Mouse (Mus musculus): ENCODE results near the gene Dus3l.

Gene Dus3l

GRCm38 (mm10) chr17:56764474-56765354 lies at the start of gene Dus3l:
Dus3l (plus strand) TSS chr17:56764757.
- DNase-seq (ENCODE audit: low spot score in 2 of 2): peak; percentile 85 to 98

GRCm38 (mm10) chr17:56715360-56715759 lies 49.2 kb upstream of the Dus3l start:
- DNase-seq (ENCODE audit: low spot score in 2 of 2): no peak

GRCm38 (mm10) chr17:56715914-56716654 lies 48.5 kb upstream of the Dus3l start:
- no peak for DNase-seq (ENCODE audit: low spot score in 2 of 2)

GRCm38 (mm10) chr17:56716655-56717362 lies 47.7 kb upstream of the Dus3l start:
- peak; percentile 96 to 97 for DNase-seq (ENCODE audit: low spot score in 2 of 2)

GRCm38 (mm10) chr17:56717363-56718058 lies 47.0 kb upstream of the Dus3l start, which contains the start of the genes Ndufa11 and Vmac:
Ndufa11 (plus strand) TSS chr17:56717767.
Vmac (minus strand) TSS chr17:56718022.
- peak; percentile 88 to 92 for DNase-seq (ENCODE audit: low spot score in 2 of 2)

GRCm38 (mm10) chr17:56722441-56722840 lies 42.1 kb upstream of the Dus3l start:
- no peak for DNase-seq (ENCODE audit: low spot score in 2 of 2)

- DNase-seq (ENCODE audit: low spot score in 2 of 2): no peak
Measured at GRCm38 (mm10) chr17:56723419-56724161, 41.0 kb upstream of the Dus3l start.

- peak in 1 of 2 experiments; percentile 17 for DNase-seq (ENCODE audit: low spot score in 2 of 2)
Measured at GRCm38 (mm10) chr17:56727029-56727649, 37.4 kb upstream of the Dus3l start.

- no peak for DNase-seq (ENCODE audit: low spot score in 2 of 2)
Measured at GRCm38 (mm10) chr17:56727659-56728058, 36.9 kb upstream of the Dus3l start.

- peak in 1 of 2 experiments; percentile 23 for DNase-seq (ENCODE audit: low spot score in 2 of 2)
Measured at GRCm38 (mm10) chr17:56728117-56728516, 36.4 kb upstream of the Dus3l start.

GRCm38 (mm10) chr17:56729151-56729550 lies 35.4 kb upstream of the Dus3l start:
- DNase-seq (ENCODE audit: low spot score in 2 of 2): no peak

GRCm38 (mm10) chr17:56729656-56730055 lies 34.9 kb upstream of the Dus3l start:
- DNase-seq (ENCODE audit: low spot score in 2 of 2): no peak

- DNase-seq (ENCODE audit: low spot score in 2 of 2): no peak
Measured at GRCm38 (mm10) chr17:56736534-56736933, 28.0 kb upstream of the Dus3l start.

- no peak for DNase-seq (ENCODE audit: low spot score in 2 of 2)
Measured at GRCm38 (mm10) chr17:56738221-56738620, 26.3 kb upstream of the Dus3l start.

- DNase-seq (ENCODE audit: low spot score in 2 of 2): no peak
Measured at GRCm38 (mm10) chr17:56740118-56740787, 24.3 kb upstream of the Dus3l start.

- no peak for DNase-seq (ENCODE audit: low spot score in 2 of 2)
Measured at GRCm38 (mm10) chr17:56740788-56741160, 23.8 kb upstream of the Dus3l start.

GRCm38 (mm10) chr17:56744173-56744572 lies 20.4 kb upstream of the Dus3l start:
- no peak for DNase-seq (ENCODE audit: low spot score in 2 of 2)

GRCm38 (mm10) chr17:56751404-56752072 lies 13.0 kb upstream of the Dus3l start:
- DNase-seq (ENCODE audit: low spot score in 2 of 2): no peak

- no peak for DNase-seq (ENCODE audit: low spot score in 2 of 2)
Measured at GRCm38 (mm10) chr17:56753452-56753851, 11.1 kb upstream of the Dus3l start.

Measured in urinary bladder, adult 18-20 months (tissue).